Mouse (Mus musculus): Measurements from ENCODE around the gene Hic1. TPM values are rescaled to one million over a fixed set of nuclear protein-coding genes. Genes with fewer than 3 reads are reported as not detected.
A peak's percentile ranks its signal among the peaks of the same experiment; 100 is the strongest.

Hic1 gene
- polyA plus RNA-seq, 1 experiment from 2014 or later = 20.1 TPM

DNA sequence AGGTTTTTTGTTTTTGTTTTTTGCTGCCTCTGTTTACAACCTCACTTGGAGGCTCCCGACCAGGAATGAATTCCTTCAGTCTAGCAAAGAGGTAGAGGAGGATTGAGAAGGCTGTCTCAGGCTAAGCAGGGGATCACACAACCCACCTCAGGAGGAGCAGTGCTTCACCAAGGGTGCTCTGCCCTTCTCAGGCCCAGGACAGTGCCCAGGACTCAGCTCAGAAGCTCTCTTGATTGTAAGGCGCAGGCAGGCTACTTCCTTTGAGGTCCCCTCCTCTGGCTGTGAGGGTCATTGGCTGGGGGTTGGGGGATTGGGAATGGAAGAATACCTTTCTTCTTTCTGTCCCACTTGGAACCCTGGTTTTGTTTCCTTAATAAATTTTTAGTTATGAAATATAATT is 5.3 kb downstream of the Hic1 start:
- peaks cover 87% of the 10 kb centered on the region for H3K4me1 ChIP-seq
- peak overlapping the region; percentile 89 for H3K27ac ChIP-seq
- WGBS = 67% methylated on average over 2 of the region's 2 CpGs
- peaks cover 51% of the 10 kb centered on the region for H3K27me3 ChIP-seq
- H3K9ac ChIP-seq = peak overlapping the region; percentile 71; the same call in 1 of the 2 replicates
- H3K4me3 ChIP-seq = peak overlapping the region; percentile 63; the same call in 1 of the 2 replicates
- ATAC-seq (ENCODE audit: borderline replicate concordance, extremely low read depth, low FRiP score, low TSS enrichment) = no peak
- no peaks in the 10 kb centered on the region for H3K9me3 ChIP-seq
- peaks cover 28% of the 10 kb centered on the region for H3K36me3 ChIP-seq
- peak overlapping the region; percentile 90 for H3K4me2 ChIP-seq

DNA sequence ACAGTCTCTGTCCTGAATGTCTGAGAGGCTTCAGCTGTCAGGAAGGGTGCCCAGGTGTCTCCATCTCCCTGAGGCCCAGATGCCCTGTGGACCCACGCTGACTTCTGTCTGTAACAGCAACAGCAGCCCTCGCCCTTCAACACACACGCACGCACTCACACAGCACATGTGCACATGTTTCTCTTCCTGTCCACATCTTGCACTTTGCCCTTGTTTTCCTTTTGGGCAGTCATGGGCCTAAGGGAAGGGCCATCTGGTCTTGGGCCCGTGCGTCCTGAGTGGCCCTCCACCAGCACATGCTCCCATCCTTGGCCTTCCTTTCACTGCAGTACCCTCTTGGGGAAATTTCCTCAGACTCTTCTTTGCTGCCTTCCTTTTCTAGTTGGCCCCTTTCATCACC is 5.9 kb downstream of the Hic1 start:
- H3K4me3 ChIP-seq = no peak overlapping the region
- no peak overlapping the region for H3K9ac ChIP-seq
- H3K4me2 ChIP-seq = 0 out of 2 replicates have a peak overlapping the region, but pooled peaks have one; percentile 3
- peak overlapping the region; percentile 84 for H3K27ac ChIP-seq
- WGBS = 70% methylated on average over 6 of the region's 6 CpGs
- no peak for ATAC-seq (ENCODE audit: borderline replicate concordance, extremely low read depth, low FRiP score, low TSS enrichment)
- no peaks in the 10 kb centered on the region for H3K9me3 ChIP-seq
- H3K4me1 ChIP-seq = peaks cover 87% of the 10 kb centered on the region
- H3K36me3 ChIP-seq = peaks cover 28% of the 10 kb centered on the region
- H3K27me3 ChIP-seq = peaks cover 44% of the 10 kb centered on the region

DNA sequence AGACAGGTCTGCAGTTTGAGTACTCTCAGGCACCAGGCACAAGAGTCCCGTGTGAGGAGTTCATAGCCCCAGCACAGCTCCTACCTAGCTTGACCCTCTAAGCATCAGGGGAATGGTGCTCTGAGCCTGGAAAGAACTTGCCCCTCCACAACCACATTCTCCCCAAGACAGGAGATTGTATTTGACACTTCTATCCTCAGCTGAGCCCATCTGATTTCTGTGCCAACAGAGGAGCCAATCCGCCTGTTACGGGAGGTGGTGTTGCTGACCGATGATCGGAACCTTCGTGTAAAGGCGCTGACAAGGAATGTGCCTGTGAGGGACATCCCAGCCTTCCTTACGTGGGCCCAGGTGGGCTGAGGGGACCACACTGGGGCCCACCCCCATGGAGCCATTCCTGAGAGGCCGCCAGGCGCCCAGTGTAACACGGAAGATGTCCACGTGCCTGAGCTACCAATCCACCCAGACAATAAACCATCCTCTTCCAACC is 6.7 kb downstream of the Hic1 start:
- 0 out of 2 replicates have a peak overlapping the region, but pooled peaks have one; percentile 3 for H3K4me2 ChIP-seq
- peaks cover 28% of the 10 kb centered on the region for H3K36me3 ChIP-seq
- no peak overlapping the region for H3K9ac ChIP-seq
- ATAC-seq (ENCODE audit: borderline replicate concordance, extremely low read depth, low FRiP score, low TSS enrichment) = no peak
- WGBS = 60% methylated on average over 12 of the region's 12 CpGs
- no peaks in the 10 kb centered on the region for H3K9me3 ChIP-seq
- H3K27me3 ChIP-seq = peaks cover 37% of the 10 kb centered on the region
- peak overlapping the region; percentile 84 for H3K27ac ChIP-seq
- peaks cover 88% of the 10 kb centered on the region for H3K4me1 ChIP-seq
- no peak overlapping the region for H3K4me3 ChIP-seq

DNA sequence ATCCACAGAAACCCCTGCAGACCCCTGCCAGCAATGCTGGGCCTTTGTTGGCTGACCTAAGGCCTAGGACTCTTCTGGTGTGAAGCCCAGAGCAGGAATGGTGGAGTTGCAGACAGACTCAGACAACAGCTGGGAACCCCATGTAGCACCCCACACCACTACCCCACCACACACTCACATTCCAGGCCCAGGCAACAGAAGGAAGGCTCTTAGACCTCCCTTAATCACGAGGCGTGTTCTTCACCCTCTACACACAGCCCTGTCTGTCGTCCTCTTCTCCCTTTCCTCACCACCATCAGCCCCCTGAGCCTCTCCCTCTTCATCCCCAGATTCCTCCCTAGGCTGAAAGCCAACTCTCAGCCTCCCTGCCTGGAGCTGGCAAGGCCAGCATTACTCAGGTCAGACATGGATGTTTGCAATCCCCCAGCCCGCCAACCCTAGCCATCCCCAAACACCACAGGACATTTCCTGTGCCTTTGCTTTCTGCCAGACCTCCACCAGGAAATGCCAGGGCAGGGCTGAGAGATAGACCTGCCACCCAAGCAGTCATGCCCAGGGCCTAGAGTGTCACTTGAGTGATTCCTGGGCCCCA is 7.8 kb downstream of the Hic1 start:
- peaks cover 88% of the 10 kb centered on the region for H3K4me1 ChIP-seq

DNA sequence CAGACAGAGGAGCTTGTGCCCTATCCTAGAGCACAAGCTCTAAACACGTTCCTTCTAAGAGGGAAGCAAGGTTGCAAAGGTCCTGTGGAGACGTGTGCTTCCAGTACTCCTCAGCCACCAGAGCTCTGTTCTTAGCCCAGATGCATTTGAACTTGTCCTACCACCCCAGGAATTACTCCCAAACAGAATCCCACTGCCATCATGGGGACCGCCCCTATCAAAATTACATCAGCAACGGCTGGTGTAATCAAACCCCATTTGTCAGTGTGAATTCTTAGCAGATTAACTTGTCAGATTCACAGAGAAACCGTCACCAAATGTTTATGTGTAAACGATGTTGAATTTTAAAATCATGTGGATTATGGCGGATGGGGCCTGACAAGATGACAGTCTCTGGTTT is 8.4 kb downstream of the Hic1 start:
- 46% methylated on average over 7 of the region's 7 CpGs for WGBS
- Histone ChIP-seq H3K9me3 (no peaks in the 10 kb centered on the region), H3K4me2 (no peak overlapping the region), H3K4me3 (no peak overlapping the region), H3K9ac (no peak overlapping the region), H3K27ac (peak overlapping the region; percentile 84), H3K27me3 (peaks cover 20% of the 10 kb centered on the region), H3K36me3 (peaks cover 28% of the 10 kb centered on the region), H3K4me1 (peaks cover 88% of the 10 kb centered on the region)
- no peak for ATAC-seq (ENCODE audit: borderline replicate concordance, extremely low read depth, low FRiP score, low TSS enrichment)

More for the DNA sequence above, 7.8 kb downstream of the Hic1 start:
- Histone ChIP-seq H3K4me2 (no peak overlapping the region), H3K9me3 (no peaks in the 10 kb centered on the region), H3K27me3 (peaks cover 26% of the 10 kb centered on the region), H3K27ac (peak overlapping the region; percentile 84), H3K4me3 (no peak overlapping the region), H3K9ac (no peak overlapping the region), H3K36me3 (peaks cover 28% of the 10 kb centered on the region)
- ATAC-seq (ENCODE audit: borderline replicate concordance, extremely low read depth, low FRiP score, low TSS enrichment) = peak; percentile 88
- WGBS = 32% methylated on average over 4 of the region's 4 CpGs

DNA sequence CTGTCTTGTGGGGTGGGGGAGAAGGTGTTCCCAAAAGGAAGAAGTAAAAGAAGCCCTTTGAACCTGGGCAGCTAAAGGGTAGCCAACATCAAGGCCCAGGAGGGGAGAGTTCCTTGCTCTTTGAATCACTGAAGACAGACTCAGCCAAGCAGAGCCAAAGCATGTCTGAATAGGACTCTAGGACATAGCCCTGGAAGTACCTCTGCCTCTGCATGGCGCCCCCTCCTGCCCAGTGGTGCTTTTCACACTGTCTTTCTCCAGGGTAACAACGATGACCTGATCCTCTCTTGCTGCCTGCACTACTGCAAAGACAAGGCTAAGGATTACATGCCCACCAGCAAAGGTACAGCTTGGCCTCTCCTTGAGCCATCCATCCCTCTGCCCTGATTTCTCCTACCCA is 9.8 kb downstream of the Hic1 start:
- Histone ChIP-seq H3K36me3 (peaks cover 28% of the 10 kb centered on the region), H3K27me3 (peaks cover 6% of the 10 kb centered on the region), H3K9ac (no peak overlapping the region), H3K4me1 (peaks cover 79% of the 10 kb centered on the region), H3K27ac (peak overlapping the region; percentile 83; the same call in 1 of the 2 replicates), H3K9me3 (no peaks in the 10 kb centered on the region), H3K4me2 (no peak overlapping the region), H3K4me3 (no peak overlapping the region)
- no peak for ATAC-seq (ENCODE audit: borderline replicate concordance, extremely low read depth, low FRiP score, low TSS enrichment)
- WGBS = 64% methylated on average over 2 of the region's 2 CpGs

DNA sequence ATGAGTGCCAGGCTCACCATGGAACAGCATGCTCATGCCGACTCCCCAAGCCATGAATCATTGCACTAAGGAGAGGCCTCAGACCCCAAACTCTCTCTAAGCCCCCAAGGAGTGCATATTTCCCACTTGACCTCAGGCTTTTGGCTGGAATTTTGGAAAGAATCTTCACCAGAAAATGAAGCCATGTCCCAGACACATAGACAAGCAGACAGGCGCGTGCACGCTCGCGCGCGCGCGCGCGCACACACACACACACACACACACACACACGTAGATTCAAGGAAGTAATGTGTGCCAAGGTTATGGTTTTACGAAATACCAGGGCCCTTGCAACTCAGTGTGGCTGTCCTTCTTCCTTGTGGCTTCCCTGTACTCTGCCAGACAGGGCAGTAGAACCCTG is 10.9 kb downstream of the Hic1 start:
- peaks cover 24% of the 10 kb centered on the region for H3K36me3 ChIP-seq
- peaks cover 78% of the 10 kb centered on the region for H3K4me1 ChIP-seq

DNA sequence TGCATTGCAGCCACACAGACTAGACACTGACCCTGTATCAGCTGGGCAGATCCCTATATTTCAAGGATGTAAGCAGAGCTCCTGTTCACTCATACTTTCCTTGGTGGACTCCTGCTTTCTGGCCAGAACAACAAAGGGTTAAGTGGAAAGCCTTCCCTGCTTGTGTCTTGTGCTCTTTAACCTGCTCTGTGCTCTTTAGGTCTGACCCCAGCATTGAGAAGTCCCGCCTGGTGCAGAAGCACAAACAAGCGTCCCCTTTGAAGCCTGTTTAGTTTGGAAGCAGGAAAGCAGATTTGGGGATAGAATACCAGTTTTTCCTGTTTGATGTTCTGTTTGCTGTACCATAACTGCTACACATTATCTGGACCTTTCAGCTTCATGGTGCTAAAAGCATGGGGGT is 11.4 kb downstream of the Hic1 start:
- Histone ChIP-seq H3K9me3 (no peaks in the 10 kb centered on the region), H3K27ac (peak overlapping the region; percentile 83), H3K36me3 (peaks cover 18% of the 10 kb centered on the region; the same call in 1 of the 2 replicates), H3K4me3 (no peak overlapping the region), H3K9ac (no peak overlapping the region), H3K27me3 (no peaks in the 10 kb centered on the region), H3K4me2 (no peak overlapping the region), H3K4me1 (peaks cover 77% of the 10 kb centered on the region)
- no peak for ATAC-seq (ENCODE audit: borderline replicate concordance, extremely low read depth, low FRiP score, low TSS enrichment)
- WGBS = 29% methylated on average over 2 of the region's 2 CpGs

More for the DNA sequence above, 10.9 kb downstream of the Hic1 start:
- no peak for ATAC-seq (ENCODE audit: borderline replicate concordance, extremely low read depth, low FRiP score, low TSS enrichment)
- H3K27ac ChIP-seq = peak overlapping the region; percentile 83
- no peak overlapping the region for H3K4me2 ChIP-seq
- no peaks in the 10 kb centered on the region for H3K9me3 ChIP-seq
- H3K4me3 ChIP-seq = no peak overlapping the region
- no peak overlapping the region for H3K9ac ChIP-seq
- no peaks in the 10 kb centered on the region for H3K27me3 ChIP-seq
- WGBS = 71% methylated on average over 14 of the region's 14 CpGs

DNA sequence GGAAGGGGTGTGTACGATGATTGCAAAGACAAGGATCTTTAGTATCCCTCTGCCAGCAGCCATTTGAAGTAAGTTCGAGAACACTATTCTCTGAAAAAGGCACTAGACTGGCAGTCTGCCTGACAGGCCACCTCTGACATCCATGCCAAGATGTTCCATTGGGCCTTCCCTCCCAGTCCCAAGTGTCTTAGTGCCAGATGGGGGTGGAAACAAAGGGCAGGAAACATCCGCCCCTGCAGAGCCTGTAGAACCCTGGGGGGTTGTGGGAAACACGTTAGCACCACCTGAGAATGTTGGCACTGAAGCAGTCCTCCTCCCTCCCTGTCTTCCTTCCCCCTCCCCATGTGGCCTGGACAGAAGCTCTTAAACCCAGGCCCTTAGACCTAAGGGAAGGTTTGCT is 12.3 kb downstream of the Hic1 start:
- no peak overlapping the region for H3K4me2 ChIP-seq
- H3K27me3 ChIP-seq = no peaks in the 10 kb centered on the region
- H3K4me3 ChIP-seq = no peak overlapping the region
- H3K9ac ChIP-seq = no peak overlapping the region
- WGBS = 23% methylated on average over 4 of the region's 4 CpGs
- peaks cover 14% of the 10 kb centered on the region; the same call in 1 of the 2 replicates for H3K36me3 ChIP-seq
- no peak for ATAC-seq (ENCODE audit: borderline replicate concordance, extremely low read depth, low FRiP score, low TSS enrichment)
- H3K9me3 ChIP-seq = no peaks in the 10 kb centered on the region
- peak overlapping the region; percentile 83 for H3K27ac ChIP-seq
- H3K4me1 ChIP-seq = peaks cover 74% of the 10 kb centered on the region

DNA sequence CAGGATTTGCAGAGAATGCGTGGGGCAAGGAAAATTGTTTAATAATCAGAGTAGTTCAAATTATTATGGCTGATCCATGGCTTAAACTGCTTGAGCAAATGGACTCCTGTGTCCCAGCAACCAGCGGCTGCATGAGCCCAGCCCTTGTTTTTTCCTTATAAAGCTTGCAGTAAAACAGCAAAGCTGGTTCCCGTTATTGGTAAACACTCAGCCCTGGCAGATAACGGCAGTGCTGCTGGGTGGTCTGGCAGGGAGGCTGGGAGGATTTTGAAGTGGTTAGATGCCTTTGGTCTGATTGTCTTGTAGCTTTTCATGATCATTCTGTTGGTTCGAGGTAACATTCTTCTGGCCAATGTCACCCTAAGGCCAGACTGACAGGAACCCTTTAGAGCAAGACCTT is 12.9 kb downstream of the Hic1 start:
- H3K4me1 ChIP-seq = peaks cover 71% of the 10 kb centered on the region
- H3K4me3 ChIP-seq = no peak overlapping the region
- 28% methylated on average over 5 of the region's 5 CpGs for WGBS
- no peaks in the 10 kb centered on the region for H3K9me3 ChIP-seq
- peak overlapping the region; percentile 83 for H3K27ac ChIP-seq
- H3K4me2 ChIP-seq = no peak overlapping the region
- no peaks in the 10 kb centered on the region for H3K27me3 ChIP-seq
- ATAC-seq (ENCODE audit: borderline replicate concordance, extremely low read depth, low FRiP score, low TSS enrichment) = no peak
- H3K9ac ChIP-seq = no peak overlapping the region
- peaks cover 14% of the 10 kb centered on the region; the same call in 1 of the 2 replicates for H3K36me3 ChIP-seq

DNA sequence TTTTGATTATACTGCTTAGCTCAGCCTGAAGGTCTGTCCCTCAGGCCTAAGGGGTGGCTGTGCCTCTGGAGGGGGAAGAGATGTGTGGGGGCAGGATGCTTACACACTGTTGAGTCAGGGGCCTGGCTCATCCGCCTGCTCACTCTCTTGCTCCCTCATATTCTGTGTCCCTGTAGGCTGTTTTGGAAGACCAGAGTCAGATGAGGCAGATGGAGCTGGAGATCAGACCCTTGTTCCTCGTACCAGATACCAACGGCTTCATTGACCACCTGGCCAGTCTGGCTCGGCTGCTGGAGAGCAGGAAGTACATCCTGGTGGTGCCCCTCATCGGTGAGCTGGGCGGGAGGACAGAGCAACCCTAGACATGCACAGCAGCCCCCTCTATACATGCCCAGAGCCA is 13.3 kb downstream of the Hic1 start:
- WGBS = 35% methylated on average over 6 of the region's 6 CpGs
- Histone ChIP-seq H3K4me1 (peaks cover 69% of the 10 kb centered on the region), H3K9ac (no peak overlapping the region), H3K36me3 (peaks cover 14% of the 10 kb centered on the region; the same call in 1 of the 2 replicates), H3K27me3 (no peaks in the 10 kb centered on the region), H3K9me3 (no peaks in the 10 kb centered on the region), H3K4me2 (no peak overlapping the region), H3K27ac (peak overlapping the region; percentile 83), H3K4me3 (no peak overlapping the region)
- ATAC-seq (ENCODE audit: borderline replicate concordance, extremely low read depth, low FRiP score, low TSS enrichment) = no peak

DNA sequence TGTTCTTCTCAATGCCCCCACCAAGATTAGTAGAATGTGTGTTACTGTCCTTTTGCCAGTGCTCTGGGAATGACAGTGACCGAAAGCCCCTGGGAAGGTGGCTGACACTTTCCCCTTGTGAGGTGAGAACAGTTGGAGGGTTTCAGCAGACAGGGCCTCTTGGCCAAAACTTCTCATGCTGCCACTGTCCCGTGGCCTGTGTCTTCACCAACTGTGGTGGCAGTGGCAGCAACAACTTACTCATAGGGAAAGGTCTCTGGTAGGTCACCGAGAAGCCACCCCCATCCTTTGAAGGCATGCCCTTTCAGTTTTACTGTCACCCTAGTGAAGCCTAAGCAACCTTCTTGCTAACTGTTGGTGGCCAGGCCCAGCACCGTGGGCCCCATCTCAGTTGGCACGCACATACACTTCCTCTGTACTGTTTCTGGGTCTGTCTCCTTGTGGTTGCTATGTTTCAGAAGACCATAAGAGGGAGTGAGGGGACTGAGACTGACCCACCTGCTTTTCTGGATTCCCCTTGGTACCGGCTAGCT is 15.2 kb downstream of the Hic1 start:
- Histone ChIP-seq H3K4me1 (peaks cover 58% of the 10 kb centered on the region), H3K4me3 (no peak overlapping the region), H3K36me3 (peaks cover 13% of the 10 kb centered on the region; the same call in 1 of the 2 replicates), H3K4me2 (no peak overlapping the region), H3K9ac (no peak overlapping the region), H3K27ac (peak overlapping the region; percentile 87), H3K9me3 (no peaks in the 10 kb centered on the region), H3K27me3 (no peaks in the 10 kb centered on the region)
- no peak for ATAC-seq (ENCODE audit: borderline replicate concordance, extremely low read depth, low FRiP score, low TSS enrichment)
- 56% methylated on average over 6 of the region's 6 CpGs for WGBS
